In genomic region chr13:74569967-74570366, GRCm38 (mm10) we compare ENCODE assay signal across 8 mouse cellular contexts.
DNase-seq lines count a peak whose midpoint lies in the region; ATAC-seq and TF ChIP-seq lines count a peak whose summit lies in the region.
"Not testable (repeated sequence)": the region's sequence is repeated elsewhere in the genome, so short reads cannot be mapped to it uniquely, and the experiment has no call there.

No protein-coding gene starts in this region.

- H3K4me3 ChIP-seq in ES-Bruce4 (ENCODE audit: low read depth, low read length): not testable (repeated sequence)

- DNase-seq in c-Kit-positive CD71-positive TER-119-positive erythroid progenitor cells, embryonic 14.5 days (ENCODE audit: low spot score): peak; percentile 11
- DNase-seq in induced T-regulatory cell, adult 2 months (ENCODE audit: low read depth): peak; percentile 70
- DNase-seq in left cerebral cortex, postnatal 4 days: peak; percentile 8
- peak; percentile 50 for DNase-seq in splenic B cell, adult 2 months (ENCODE audit: low read depth, low spot score)
- DNase-seq in urinary bladder, postnatal 14 days (ENCODE audit: low spot score): peak; percentile 13

- not testable (repeated sequence) for TF ChIP-seq POLR2A in ES-Bruce4 (IDR thresholded peaks at IDR 0.05; ENCODE audit: insufficient read depth, low read length)

- H3K27me3 ChIP-seq in ES-Bruce4 (ENCODE audit: control insufficient read depth, insufficient read depth, low read length, poor library complexity, severe bottlenecking); splenic B cell, adult 2 months (ENCODE audit: control insufficient read depth, insufficient read depth, low read length, poor library complexity, severe bottlenecking): not testable (repeated sequence)

- TF ChIP-seq CTCF in ES-Bruce4 (IDR thresholded peaks at IDR 0.05; ENCODE audit: low read depth, low read length): peak; percentile 17

- not testable (repeated sequence) for H3K9ac ChIP-seq in ES-Bruce4 (ENCODE audit: low read depth, poor library complexity, severe bottlenecking)

- not testable (repeated sequence) for TF ChIP-seq EP300 in ES-Bruce4 (IDR thresholded peaks at IDR 0.05; ENCODE audit: insufficient read depth, low read depth, low read length)

- ATAC-seq in activated CD4-positive, CD25-positive, alpha-beta regulatory T cell, adult 4 months: peak; percentile 52
- ATAC-seq in megakaryocyte, adult 5-6 weeks (ENCODE audit: poor library complexity, severe bottlenecking): peak; percentile 45; the same call in 1 of the 2 replicates

- not testable (repeated sequence) for H3K4me1 ChIP-seq in ES-Bruce4 (ENCODE audit: control insufficient read depth, insufficient read depth, low read length)

- not testable (repeated sequence) for H3K9me3 ChIP-seq in ES-Bruce4 (replicated peaks; ENCODE audit: control insufficient read depth, insufficient read depth, low read length, poor library complexity, severe bottlenecking)

- not testable (repeated sequence) for H3K27ac ChIP-seq in ES-Bruce4 (ENCODE audit: insufficient read depth, low read length)

- not testable (repeated sequence) for H3K36me3 ChIP-seq in ES-Bruce4 (ENCODE audit: control insufficient read depth, insufficient read depth, low read length, poor library complexity, severe bottlenecking); splenic B cell, adult 2 months (ENCODE audit: control insufficient read depth, insufficient read depth, low read length, poor library complexity, severe bottlenecking)

- intact Hi-C loops in left cerebral cortex, postnatal 4 days (cut with DNase I): not testable (repeated sequence)

Comparison
In these comparisons a context has a peak if more than half of its experiments do, and no peak if none do; other contexts are left out.
1. DNase-seq: peak in every context shown above with its lines; median percentile 70 in induced T-regulatory cell, adult 2 months; 50 in splenic B cell, adult 2 months; 13 in urinary bladder, postnatal 14 days; 11 in c-Kit-positive CD71-positive TER-119-positive erythroid progenitor cells, embryonic 14.5 days; 8 in left cerebral cortex, postnatal 4 days.